Mouse (Mus musculus): ENCODE measurements around the gene Gli3. TPM values are rescaled to one million over a fixed set of nuclear protein-coding genes. Genes with fewer than 3 reads are reported as not detected.

Gene Gli3
- polyA plus RNA-seq, 1 experiment: 0.50 TPM

DNA sequence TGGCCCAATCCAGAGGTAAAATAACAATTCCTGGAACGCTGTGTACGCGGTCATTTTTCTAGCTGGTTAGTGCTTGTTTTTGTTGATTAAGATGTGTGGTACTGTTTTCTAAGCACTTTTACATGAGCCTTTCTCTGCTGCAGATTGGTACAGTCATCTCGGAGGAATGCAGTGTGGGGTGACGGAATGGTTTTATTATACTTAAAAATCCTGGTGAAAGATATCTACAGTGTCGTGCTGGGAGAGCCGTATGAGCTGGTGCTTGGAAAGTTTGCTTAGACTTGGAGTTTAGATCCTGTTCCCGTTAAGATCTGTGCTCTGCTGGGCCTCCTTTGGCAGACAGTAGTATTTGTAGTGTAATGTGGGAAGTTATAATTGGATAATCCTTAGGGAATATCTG lies 51.0 kb downstream of the Gli3 start:
- no peaks in the 10 kb centered on the region for H3K4me1 ChIP-seq (ENCODE audit: control insufficient read depth, insufficient read depth, insufficient read length)
- H3K4me3 ChIP-seq (ENCODE audit: extremely low read depth, insufficient read depth, insufficient read length): no peak overlapping the region
- no peaks in the 10 kb centered on the region for H3K27me3 ChIP-seq (ENCODE audit: control insufficient read depth, insufficient read depth, low read length)
- 94% methylated on average over 8 of the region's 8 CpGs for WGBS
- DNase-seq (ENCODE audit: low read depth in 1 of 2, low spot score in 2 of 2): no peak
- H3K27ac ChIP-seq (ENCODE audit: insufficient read depth, low read length): no peak overlapping the region
- no peaks in the 10 kb centered on the region for H3K36me3 ChIP-seq (ENCODE audit: control insufficient read depth, insufficient read depth, low read length)
- TF ChIP-seq POLR2A (IDR thresholded peaks at IDR 0.05; ENCODE audit: low read depth, low read length) (no peak), CTCF (IDR thresholded peaks at IDR 0.05; ENCODE audit: extremely low read depth, insufficient read depth, insufficient read length, insufficient replicate concordance) (no peak)

DNA sequence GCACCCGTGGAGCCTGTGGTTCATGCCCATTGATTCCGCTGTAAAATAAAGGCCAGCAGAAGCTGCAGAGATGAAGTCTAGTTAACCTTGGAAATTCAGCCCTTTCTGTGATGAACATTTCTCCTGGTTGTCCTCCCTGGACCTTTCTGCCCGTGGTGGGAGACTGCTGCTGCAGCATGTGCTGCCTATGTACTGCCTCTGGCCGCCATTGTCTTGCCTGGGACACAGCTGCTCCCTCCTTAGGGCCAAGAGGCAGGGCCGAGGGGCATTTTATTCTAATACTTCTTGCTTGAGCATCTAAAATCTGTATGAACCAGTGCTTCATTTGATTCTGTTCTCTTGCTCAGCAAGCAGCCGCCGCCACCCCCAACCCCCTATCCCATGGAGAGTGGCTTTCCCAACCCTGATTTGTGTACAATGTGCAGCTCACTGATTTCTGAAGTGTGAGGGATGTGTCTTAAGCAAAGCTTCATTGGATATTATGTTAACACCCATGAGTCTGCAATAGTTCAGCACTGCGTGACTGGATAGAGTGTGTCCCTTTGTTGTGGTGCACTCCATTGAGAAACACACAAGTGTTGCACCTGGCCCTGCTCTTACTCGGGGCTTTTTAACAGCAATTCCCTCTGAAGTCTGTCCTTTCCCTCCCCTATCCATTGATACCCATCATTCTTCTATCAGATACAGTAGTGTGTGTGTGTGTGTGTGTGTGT lies 54.2 kb downstream of the Gli3 start:
- no peaks in the 10 kb centered on the region for H3K36me3 ChIP-seq (ENCODE audit: control insufficient read depth, insufficient read depth, low read length)
- 86% methylated on average over 9 of the region's 9 CpGs for WGBS

DNA sequence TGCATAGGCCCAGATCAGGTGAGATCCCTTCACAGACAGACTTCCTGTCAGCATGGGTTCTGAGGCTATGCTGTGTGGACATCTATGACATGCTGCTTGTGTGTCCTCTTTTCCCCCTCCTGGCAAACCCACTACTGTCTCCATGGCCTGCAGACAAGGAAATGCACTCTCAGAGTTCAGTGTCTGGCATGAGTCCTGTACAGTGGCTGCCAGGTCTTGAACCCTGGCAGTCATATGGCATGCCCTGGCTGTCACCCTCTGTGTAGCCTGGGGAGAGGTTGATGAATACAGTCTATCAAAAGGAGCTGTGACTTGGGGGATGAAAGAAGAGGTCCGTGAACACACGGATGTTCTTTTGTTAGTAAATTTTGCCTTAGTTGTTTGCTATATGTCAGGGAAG lies 57.3 kb downstream of the Gli3 start:
- no peak overlapping the region for H3K27ac ChIP-seq (ENCODE audit: insufficient read depth, low read length)
- WGBS: 86% methylated on average over 2 of the region's 2 CpGs
- DNase-seq (ENCODE audit: low read depth in 1 of 2, low spot score in 2 of 2): no peak
- no peaks in the 10 kb centered on the region for H3K4me1 ChIP-seq (ENCODE audit: control insufficient read depth, insufficient read depth, insufficient read length)
- no peak for TF ChIP-seq POLR2A (IDR thresholded peaks at IDR 0.05; ENCODE audit: low read depth, low read length)
- no peak for TF ChIP-seq CTCF (IDR thresholded peaks at IDR 0.05; ENCODE audit: extremely low read depth, insufficient read depth, insufficient read length, insufficient replicate concordance)
- no peaks in the 10 kb centered on the region for H3K36me3 ChIP-seq (ENCODE audit: control insufficient read depth, insufficient read depth, low read length)
- H3K27me3 ChIP-seq (ENCODE audit: control insufficient read depth, insufficient read depth, low read length): no peaks in the 10 kb centered on the region
- H3K4me3 ChIP-seq (ENCODE audit: extremely low read depth, insufficient read depth, insufficient read length): no peak overlapping the region

More for the DNA sequence above, 54.2 kb downstream of the Gli3 start:
- no peaks in the 10 kb centered on the region for H3K27me3 ChIP-seq (ENCODE audit: control insufficient read depth, insufficient read depth, low read length)
- DNase-seq (ENCODE audit: low read depth in 1 of 2, low spot score in 2 of 2): no peak
- TF ChIP-seq CTCF (IDR thresholded peaks at IDR 0.05; ENCODE audit: extremely low read depth, insufficient read depth, insufficient read length, insufficient replicate concordance): no peak
- no peak for TF ChIP-seq POLR2A (IDR thresholded peaks at IDR 0.05; ENCODE audit: low read depth, low read length)
- H3K27ac ChIP-seq (ENCODE audit: insufficient read depth, low read length): no peak overlapping the region
- no peak overlapping the region for H3K4me3 ChIP-seq (ENCODE audit: extremely low read depth, insufficient read depth, insufficient read length)
- H3K4me1 ChIP-seq (ENCODE audit: control insufficient read depth, insufficient read depth, insufficient read length): no peaks in the 10 kb centered on the region

DNA sequence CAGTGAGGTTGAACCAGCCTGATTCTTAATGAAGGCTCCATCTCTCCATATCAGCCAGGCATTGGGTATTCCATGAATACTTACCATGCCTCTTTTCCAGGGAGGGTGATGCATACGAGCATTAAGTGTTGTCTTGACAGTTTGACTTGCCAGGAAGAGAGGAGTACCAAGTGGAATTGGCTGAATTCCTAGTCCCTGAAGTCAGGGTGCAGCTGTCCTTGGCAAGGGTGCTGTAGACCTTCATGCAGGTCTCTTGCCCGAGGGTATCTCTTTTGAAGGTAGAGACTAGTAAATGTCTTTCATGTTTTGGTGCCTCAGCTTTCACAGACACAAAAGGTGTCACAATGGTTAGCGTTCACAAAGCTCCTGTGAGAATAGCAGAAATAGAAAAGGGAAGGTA lies 59.1 kb downstream of the Gli3 start:
- WGBS: 76% methylated on average over 3 of the region's 3 CpGs
- no peaks in the 10 kb centered on the region for H3K27me3 ChIP-seq (ENCODE audit: control insufficient read depth, insufficient read depth, low read length)
- no peak overlapping the region for H3K4me3 ChIP-seq (ENCODE audit: extremely low read depth, insufficient read depth, insufficient read length)
- no peaks in the 10 kb centered on the region for H3K4me1 ChIP-seq (ENCODE audit: control insufficient read depth, insufficient read depth, insufficient read length)
- DNase-seq (ENCODE audit: low read depth in 1 of 2, low spot score in 2 of 2): no peak
- no peaks in the 10 kb centered on the region for H3K36me3 ChIP-seq (ENCODE audit: control insufficient read depth, insufficient read depth, low read length)
- H3K27ac ChIP-seq (ENCODE audit: insufficient read depth, low read length): no peak overlapping the region
- TF ChIP-seq CTCF (IDR thresholded peaks at IDR 0.05; ENCODE audit: extremely low read depth, insufficient read depth, insufficient read length, insufficient replicate concordance) (no peak), POLR2A (IDR thresholded peaks at IDR 0.05; ENCODE audit: low read depth, low read length) (no peak)

DNA sequence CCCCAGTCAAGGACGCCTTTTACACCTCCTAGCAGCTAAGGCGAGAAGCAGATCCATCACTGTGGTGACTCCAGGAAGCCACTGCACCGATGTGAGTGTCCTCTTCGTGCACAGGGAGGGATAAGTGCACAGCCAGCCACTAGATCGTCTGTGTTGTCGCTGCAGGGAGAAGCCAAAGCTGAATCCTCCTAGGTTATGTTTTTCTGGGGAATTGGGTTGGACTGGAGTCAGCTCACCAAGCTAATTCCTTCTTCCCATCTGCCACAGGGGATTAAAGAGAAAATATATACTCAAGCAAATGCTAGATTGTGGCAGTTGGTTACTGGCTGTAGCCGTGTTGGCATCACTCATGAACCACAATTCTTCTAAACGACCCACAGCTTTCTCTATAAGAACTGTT lies 61.2 kb downstream of the Gli3 start:
- WGBS: 82% methylated on average over 8 of the region's 8 CpGs
- Histone ChIP-seq H3K4me3 (ENCODE audit: extremely low read depth, insufficient read depth, insufficient read length) (no peak overlapping the region), H3K36me3 (ENCODE audit: control insufficient read depth, insufficient read depth, low read length) (no peaks in the 10 kb centered on the region), H3K27me3 (ENCODE audit: control insufficient read depth, insufficient read depth, low read length) (no peaks in the 10 kb centered on the region), H3K4me1 (ENCODE audit: control insufficient read depth, insufficient read depth, insufficient read length) (no peaks in the 10 kb centered on the region), H3K27ac (ENCODE audit: insufficient read depth, low read length) (no peak overlapping the region)
- no peak for TF ChIP-seq POLR2A (IDR thresholded peaks at IDR 0.05; ENCODE audit: low read depth, low read length)
- no peak for TF ChIP-seq CTCF (IDR thresholded peaks at IDR 0.05; ENCODE audit: extremely low read depth, insufficient read depth, insufficient read length, insufficient replicate concordance)
- no peak for DNase-seq (ENCODE audit: low read depth in 1 of 2, low spot score in 2 of 2)

DNA sequence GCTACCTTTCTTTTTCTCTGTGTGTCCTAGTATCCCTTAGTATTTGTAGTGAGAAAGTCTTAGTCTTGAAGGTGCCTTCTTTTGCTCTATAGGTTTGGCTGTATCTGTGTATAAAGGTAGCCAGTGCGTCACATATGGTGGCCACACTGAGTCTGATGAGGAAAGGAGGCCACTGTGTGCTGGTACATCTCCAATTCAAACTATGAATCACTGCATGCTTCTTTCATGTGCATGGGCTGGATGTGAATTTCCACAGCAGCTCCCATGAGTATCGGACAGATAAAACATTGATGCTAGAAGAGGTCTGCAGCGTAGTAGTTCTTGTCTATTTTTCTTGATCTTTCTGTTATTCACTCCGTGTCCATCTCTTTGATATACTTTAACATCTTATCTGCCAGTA lies 63.7 kb downstream of the Gli3 start:
- Histone ChIP-seq H3K4me1 (ENCODE audit: control insufficient read depth, insufficient read depth, insufficient read length) (no peaks in the 10 kb centered on the region), H3K4me3 (ENCODE audit: extremely low read depth, insufficient read depth, insufficient read length) (no peak overlapping the region), H3K36me3 (ENCODE audit: control insufficient read depth, insufficient read depth, low read length) (no peaks in the 10 kb centered on the region), H3K27me3 (ENCODE audit: control insufficient read depth, insufficient read depth, low read length) (no peaks in the 10 kb centered on the region), H3K27ac (ENCODE audit: insufficient read depth, low read length) (no peak overlapping the region)
- DNase-seq (ENCODE audit: low read depth in 1 of 2, low spot score in 2 of 2): no peak
- WGBS: 92% methylated on average over 4 of the region's 4 CpGs
- TF ChIP-seq CTCF (IDR thresholded peaks at IDR 0.05; ENCODE audit: extremely low read depth, insufficient read depth, insufficient read length, insufficient replicate concordance) (no peak), POLR2A (IDR thresholded peaks at IDR 0.05; ENCODE audit: low read depth, low read length) (no peak)

DNA sequence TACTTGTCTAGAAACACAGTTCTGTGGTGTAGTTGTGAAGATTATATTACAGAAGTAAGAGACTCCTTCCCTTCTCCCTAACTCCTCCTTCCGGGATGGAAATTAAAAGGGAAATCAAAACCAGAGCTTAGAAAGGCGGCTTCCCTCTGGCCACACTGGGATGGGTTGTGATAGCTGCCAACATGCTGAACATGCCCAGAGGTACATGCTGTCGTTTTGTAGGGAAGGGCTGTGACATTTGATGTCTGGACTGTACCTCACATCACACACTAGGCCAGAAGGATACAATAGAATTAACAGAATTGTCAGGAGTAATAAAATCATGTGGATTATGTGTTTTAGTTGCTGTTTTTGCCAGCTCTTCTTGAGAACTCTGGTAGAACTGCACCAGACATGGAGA lies 68.5 kb downstream of the Gli3 start:
- H3K27me3 ChIP-seq (ENCODE audit: control insufficient read depth, insufficient read depth, low read length): no peaks in the 10 kb centered on the region
- H3K4me1 ChIP-seq (ENCODE audit: control insufficient read depth, insufficient read depth, insufficient read length): no peaks in the 10 kb centered on the region
- TF ChIP-seq CTCF (IDR thresholded peaks at IDR 0.05; ENCODE audit: extremely low read depth, insufficient read depth, insufficient read length, insufficient replicate concordance) (no peak), POLR2A (IDR thresholded peaks at IDR 0.05; ENCODE audit: low read depth, low read length) (no peak)
- 69% methylated on average over 3 of the region's 3 CpGs for WGBS
- H3K36me3 ChIP-seq (ENCODE audit: control insufficient read depth, insufficient read depth, low read length): no peaks in the 10 kb centered on the region
- no peak overlapping the region for H3K27ac ChIP-seq (ENCODE audit: insufficient read depth, low read length)
- H3K4me3 ChIP-seq (ENCODE audit: extremely low read depth, insufficient read depth, insufficient read length): no peak overlapping the region
- no peak for DNase-seq (ENCODE audit: low read depth in 1 of 2, low spot score in 2 of 2)

All from spleen, adult 2 months (tissue).